Mouse (Mus musculus) stomach, postnatal 0 days (tissue): ENCODE measurements around the gene Foxp1.

ENCODE experiments used
- CTCF ChIP-seq: IDR thresholded peaks from 2 replicates; pipeline ENCODE4 v1.5.1; 2016; ENCODE audit warnings: antibody characterized with exemption, low read depth, mild to moderate bottlenecking, moderate library complexity
- EP300 ChIP-seq: optimal IDR thresholded peaks from 2 replicates; pipeline ENCODE3; 2016; ENCODE audit warnings: antibody characterized with exemption

DNA sequence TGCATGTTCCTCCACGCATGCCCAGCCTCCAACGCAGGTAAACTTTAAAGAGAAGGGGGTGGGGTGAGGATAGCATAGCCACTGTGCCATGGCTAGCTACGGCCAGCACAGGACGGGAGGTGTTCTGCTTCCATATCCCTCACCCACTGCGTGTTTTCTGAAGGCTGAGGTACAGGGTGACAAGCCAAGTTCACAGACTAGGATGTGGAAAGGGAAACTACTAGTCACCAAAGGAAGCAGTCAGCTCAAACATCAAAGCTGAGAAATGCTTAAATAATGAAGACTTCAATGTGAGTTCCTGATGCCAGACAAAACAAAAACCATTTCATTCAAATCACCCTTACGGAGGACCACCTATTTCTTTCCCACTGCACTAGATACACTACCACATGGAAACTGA is 357.8 kb downstream of the Foxp1 start:
- TF ChIP-seq EP300, result no peak
- no peak for TF ChIP-seq CTCF
